ENCODE assay signal across 9 mouse cellular contexts in the genomic region with DNA sequence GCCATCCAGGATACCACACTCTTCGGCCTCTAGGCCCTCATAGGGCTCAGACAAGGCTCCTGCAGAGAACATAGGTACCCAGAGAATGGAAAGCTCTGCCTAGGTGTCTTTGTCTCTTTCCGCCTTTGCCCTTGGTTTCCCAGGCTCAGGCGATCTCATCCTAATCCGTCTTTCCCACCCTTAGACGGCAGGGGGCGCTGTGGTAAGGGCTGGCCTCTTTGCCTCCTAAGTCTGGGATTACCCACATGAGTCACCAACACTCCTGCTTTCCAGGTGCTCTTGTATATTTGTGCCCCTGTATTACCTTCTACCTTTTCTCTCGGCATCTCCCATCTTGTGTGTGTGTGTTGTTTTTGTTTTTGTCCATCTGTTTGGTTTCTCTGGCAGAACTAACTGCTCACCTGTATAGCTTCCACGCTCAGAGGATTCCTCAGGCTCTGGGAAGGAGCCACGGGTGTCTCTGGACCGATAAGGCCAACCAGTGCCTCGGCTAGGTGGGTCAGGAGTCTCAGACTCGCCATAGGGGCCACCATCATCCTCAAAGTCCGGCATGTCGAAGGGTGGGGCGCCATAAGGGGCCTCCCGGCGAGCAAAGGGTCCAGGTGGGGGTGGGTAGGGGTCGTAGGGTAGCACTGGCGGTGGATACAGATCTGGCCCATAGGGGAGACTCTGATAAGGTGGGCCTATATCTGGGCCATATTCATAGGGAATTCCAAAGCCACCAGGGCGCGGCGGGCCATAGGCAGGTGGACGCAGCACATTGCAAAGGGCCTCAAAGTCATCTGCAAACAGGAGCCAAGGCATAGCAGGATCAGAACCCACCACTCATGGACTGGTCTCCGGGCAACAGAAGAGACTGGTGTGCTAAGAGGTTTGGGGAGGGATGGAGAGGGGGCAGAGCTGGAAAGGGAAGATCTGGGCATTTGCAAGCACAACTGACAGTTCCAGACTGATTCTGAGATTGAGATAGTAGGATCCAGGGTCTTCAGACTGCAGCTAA. TPM values are rescaled to one million over a fixed set of nuclear protein-coding genes. Genes with fewer than 3 reads are reported as not detected.
DNase-seq lines count a peak whose midpoint lies in the region; ATAC-seq and TF ChIP-seq lines count a peak whose summit lies in the region.
"Had no signal": no experiment of that assay in that cellular context is flagged by ENCODE, and none has a peak within 500 bp of the region (broad histone marks: within the 10 kb centered on the region; RNA-seq: fewer than 3 reads in every experiment).

No protein-coding gene starts in this region.

- peak; percentile 39; the same call in 1 of the 2 replicates for TF ChIP-seq CTCF in spleen, adult 2 months (IDR thresholded peaks at IDR 0.05; ENCODE audit: extremely low read depth, insufficient read depth, insufficient read length, insufficient replicate concordance)

- H3K4me1 ChIP-seq in heart, embryonic 11.5 days (ENCODE audit: control insufficient read depth, insufficient read depth, low read length), result peaks cover 3% of the 10 kb centered on the region
- peaks cover 2% of the 10 kb centered on the region; the same call in 1 of the 2 replicates for H3K4me1 ChIP-seq in spleen, adult 2 months (ENCODE audit: control insufficient read depth, insufficient read depth, insufficient read length)
- peaks cover 26% of the 10 kb centered on the region for H3K4me1 ChIP-seq in embryonic facial prominence, embryonic 10.5 days

- DNase-seq in heart, postnatal 4 days, result peak; percentile 72
- no peak for DNase-seq in spleen, adult 2 months (ENCODE audit: low read depth in 1 of 2, low spot score in 2 of 2)
- no peak for DNase-seq in spleen, postnatal 36 days (ENCODE audit: low spot score in 2 of 2)
- DNase-seq in embryonic facial prominence, embryonic 10.5 days (ENCODE audit: low spot score), result peak; percentile 59
- peak; percentile 23 for DNase-seq in thymus, postnatal 0 days (ENCODE audit: low spot score)
- DNase-seq in frontal cortex, adult 2 months (ENCODE audit: extremely low spot score in 1 of 2, low spot score in 1 of 2), result no peak
- DNase-seq in adrenal gland, postnatal 4 days (ENCODE audit: low spot score in 2 of 2), result no peak

- H3K4me2 ChIP-seq in heart, embryonic 11.5 days, result no peak overlapping the region
- H3K4me2 ChIP-seq: neural tube, embryonic 13.5 days had no signal

- H3K36me3 ChIP-seq in heart, embryonic 11.5 days (ENCODE audit: control insufficient read depth, insufficient read depth, low read length), result no peaks in the 10 kb centered on the region
- no peaks in the 10 kb centered on the region for H3K36me3 ChIP-seq in spleen, adult 2 months (ENCODE audit: control insufficient read depth, insufficient read depth, low read length)
- H3K36me3 ChIP-seq in embryonic facial prominence, embryonic 10.5 days (replicated peaks), result no peaks in the 10 kb centered on the region
- H3K36me3 ChIP-seq: neural tube, embryonic 13.5 days had no signal

- 68% methylated on average over 24 of the region's 24 CpGs for WGBS in heart, embryonic 11.5 days (ENCODE audit: insufficient replicate concordance)
- WGBS in spleen, adult 2 months, result 80% methylated on average over 24 of the region's 24 CpGs
- 77% methylated on average over 24 of the region's 24 CpGs for WGBS in embryonic facial prominence, embryonic 10.5 days

- H3K9ac ChIP-seq in heart, embryonic 11.5 days (ENCODE audit: low read depth, low read length), result no peak overlapping the region
- H3K9ac ChIP-seq: neural tube, embryonic 13.5 days had no signal

- no peaks in the 10 kb centered on the region for H3K9me3 ChIP-seq in heart, embryonic 11.5 days (replicated peaks; ENCODE audit: control insufficient read depth, low read length)
- no peaks in the 10 kb centered on the region for H3K9me3 ChIP-seq in embryonic facial prominence, embryonic 10.5 days
- H3K9me3 ChIP-seq: neural tube, embryonic 13.5 days had no signal

- H3K4me3 ChIP-seq in heart, embryonic 11.5 days (ENCODE audit: low read depth, low read length), result no peak overlapping the region
- H3K4me3 ChIP-seq in spleen, adult 2 months (ENCODE audit: extremely low read depth, insufficient read depth, insufficient read length), result no peak overlapping the region
- no peak overlapping the region for H3K4me3 ChIP-seq in embryonic facial prominence, embryonic 10.5 days
- H3K4me3 ChIP-seq: neural tube, embryonic 13.5 days had no signal

- no peak for ATAC-seq in heart, embryonic 11.5 days (replicated peaks; ENCODE audit: insufficient number of reproducible peaks, low FRiP score, low TSS enrichment)

- H3K27me3 ChIP-seq in heart, embryonic 11.5 days (ENCODE audit: control insufficient read depth, insufficient read depth, low read length), result peaks cover 29% of the 10 kb centered on the region
- H3K27me3 ChIP-seq in spleen, adult 2 months (ENCODE audit: control insufficient read depth, insufficient read depth, low read length), result no peaks in the 10 kb centered on the region
- H3K27me3 ChIP-seq in embryonic facial prominence, embryonic 10.5 days (replicated peaks; ENCODE audit: low read depth, poor library complexity, severe bottlenecking), result peaks cover 59% of the 10 kb centered on the region

- TF ChIP-seq POLR2A in spleen, adult 2 months (IDR thresholded peaks at IDR 0.05; ENCODE audit: low read depth, low read length), result no peak

- H3K27ac ChIP-seq in heart, embryonic 11.5 days (ENCODE audit: low read depth, low read length), result no peak overlapping the region
- H3K27ac ChIP-seq in spleen, adult 2 months (ENCODE audit: insufficient read depth, low read length), result no peak overlapping the region
- H3K27ac ChIP-seq in embryonic facial prominence, embryonic 10.5 days (replicated peaks), result no peak overlapping the region
- H3K27ac ChIP-seq: neural tube, embryonic 13.5 days had no signal

RNA-seq across cellular contexts. Expression of gene Ltbp4, which starts 31.0 kb away (rescaled TPM):
- 100 to 1,000 TPM; 238 to 255 TPM for total RNA-seq in heart, postnatal 4 days (2021)
- polyA plus RNA-seq in heart, embryonic 11.5 days (2014; fragmentation: Nextera tagmentation; extraction: Ambion mirVana), result 28.9 and 31.5 TPM in 2 replicates
- polyA plus RNA-seq in spleen, adult 2 months (2012; rRNA removed), result 157 and 164 TPM in 2 replicates
- 7.1 and 8.8 TPM in 2 replicates for polyA plus RNA-seq in embryonic facial prominence, embryonic 10.5 days (2016; fragmentation: Nextera tagmentation; extraction: Ambion mirVana)
- 3.6 and 5.6 TPM in 2 replicates for polyA plus RNA-seq in thymus, postnatal 0 days (2015; fragmentation: Nextera tagmentation; extraction: Ambion mirVana)
- 68.8 and 69.8 TPM in 2 replicates for polyA plus RNA-seq in frontal cortex, adult 2 months (2012; rRNA removed)
- 100 to 1,000 TPM in 1 of 2 experiments, 10 to 100 TPM in 1; 95.4 to 102 TPM for total RNA-seq in adrenal gland, postnatal 4 days (2021)

RNA-seq across cellular contexts. Expression of gene Numbl, which starts 48.2 kb away (rescaled TPM):
- 10 to 100 TPM; 11.5 to 12.1 TPM for total RNA-seq in heart, postnatal 4 days (2021)
- 3.4 and 4.6 TPM in 2 replicates for polyA plus RNA-seq in heart, embryonic 11.5 days (2014; fragmentation: Nextera tagmentation; extraction: Ambion mirVana)
- 6.1 and 7.6 TPM in 2 replicates for polyA plus RNA-seq in spleen, adult 2 months (2012; rRNA removed)
- polyA plus RNA-seq in embryonic facial prominence, embryonic 10.5 days (2016; fragmentation: Nextera tagmentation; extraction: Ambion mirVana), result 14.8 and 15.0 TPM in 2 replicates
- polyA plus RNA-seq in thymus, postnatal 0 days (2015; fragmentation: Nextera tagmentation; extraction: Ambion mirVana), result 3.2 and 3.5 TPM in 2 replicates
- polyA plus RNA-seq in frontal cortex, adult 2 months (2012; rRNA removed), result 95.1 and 100 TPM in 2 replicates
- total RNA-seq in adrenal gland, postnatal 4 days (2021), result 10 to 100 TPM; 21.0 to 21.1 TPM

RNA-seq across cellular contexts. Expression of gene Shkbp1, which starts 49.4 kb away (rescaled TPM):
- total RNA-seq in heart, postnatal 4 days (2021), result 10 to 100 TPM; 18.4 to 19.8 TPM
- 33.3 and 34.1 TPM in 2 replicates for polyA plus RNA-seq in heart, embryonic 11.5 days (2014; fragmentation: Nextera tagmentation; extraction: Ambion mirVana)
- polyA plus RNA-seq in spleen, adult 2 months (2012; rRNA removed), result 130 and 166 TPM in 2 replicates
- polyA plus RNA-seq in embryonic facial prominence, embryonic 10.5 days (2016; fragmentation: Nextera tagmentation; extraction: Ambion mirVana), result 73.2 and 80.3 TPM in 2 replicates
- 45.1 and 46.3 TPM in 2 replicates for polyA plus RNA-seq in thymus, postnatal 0 days (2015; fragmentation: Nextera tagmentation; extraction: Ambion mirVana)
- 58.4 and 62.8 TPM in 2 replicates for polyA plus RNA-seq in frontal cortex, adult 2 months (2012; rRNA removed)
- total RNA-seq in adrenal gland, postnatal 4 days (2021), result 10 to 100 TPM; 22.9 to 31.7 TPM

RNA-seq across cellular contexts. Expression of gene Gm20479, which starts 50.8 kb away (rescaled TPM):
- 1 to 10 TPM in 1 of 2 experiments, not detected in 1; 3.7 TPM for total RNA-seq in heart, postnatal 4 days (2021)
- polyA plus RNA-seq in heart, embryonic 11.5 days (2014; fragmentation: Nextera tagmentation; extraction: Ambion mirVana), result 1.6 and 2.1 TPM in 2 replicates
- 0.47 and 0.54 TPM in 2 replicates for polyA plus RNA-seq in spleen, adult 2 months (2012; rRNA removed)
- polyA plus RNA-seq in embryonic facial prominence, embryonic 10.5 days (2016; fragmentation: Nextera tagmentation; extraction: Ambion mirVana), result not detected in 2 replicates
- 0.44 TPM in 1 of 2 replicates, not detected in the other for polyA plus RNA-seq in thymus, postnatal 0 days (2015; fragmentation: Nextera tagmentation; extraction: Ambion mirVana)
- 0.25 TPM in 1 of 2 replicates, not detected in the other for polyA plus RNA-seq in frontal cortex, adult 2 months (2012; rRNA removed)
- 1 to 10 TPM in 1 of 2 experiments, not detected in 1; 2.5 TPM for total RNA-seq in adrenal gland, postnatal 4 days (2021)
- polyA plus RNA-seq: neural tube, embryonic 13.5 days had no signal

Comparison
In these comparisons a context has a peak if more than half of its experiments do, and no peak if none do; other contexts are left out.
1. DNase-seq: peak in heart, postnatal 4 days (single experiment), embryonic facial prominence, embryonic 10.5 days (single experiment) and thymus, postnatal 0 days (single experiment); none in spleen, adult 2 months (0 of 2), spleen, postnatal 36 days (0 of 2), frontal cortex, adult 2 months (0 of 2) and adrenal gland, postnatal 4 days (0 of 2).